Mouse (Mus musculus): Measurements from ENCODE around the gene Wdr35.

- TF ChIP-seq POLR2A (IDR thresholded peaks at IDR 0.05; ENCODE audit: low read depth, low read length) (no peak), CTCF (IDR thresholded peaks at IDR 0.05; ENCODE audit: extremely low read depth, insufficient read length, insufficient replicate concordance, low read depth, low read length) (no peak)
Observed at GRCm38 (mm10) chr12:9071058-9071457, 97.4 kb downstream of the Wdr35 start.
